Mouse (Mus musculus) gastrocnemius, postnatal 25 days (tissue): Measurements from ENCODE around the gene Akap13. TPM values are rescaled to one million over a fixed set of nuclear protein-coding genes. Genes with fewer than 3 reads are reported as not detected.
"Not testable (repeated sequence)": the region's sequence is repeated elsewhere in the genome, so short reads cannot be mapped to it uniquely, and the experiment has no call there.

Source experiments
- DNase-seq: peaks from one replicate; pipeline ENCODE4 v3.0.0; 2022
- total RNA-seq, 2 experiments: library from RNA; stranded (reverse); gene quantifications; 1 replicate in 1 of 2; 2 replicates in 1 of 2; pipeline ENCODE4 v1.2.3; 2021

The Akap13 gene
- total RNA-seq, 2 experiments from 2014 or later, result 51.5 to 63.2 TPM

- no peak for DNase-seq
These were observed 270.6 kb downstream of the Akap13 start for GRCm38 (mm10) chr7:75725899-75726298.

- DNase-seq, result no peak
These were observed 271.5 kb downstream of the Akap13 start for GRCm38 (mm10) chr7:75726867-75727266.

GRCm38 (mm10) chr7:75729652-75730051 is 274.3 kb downstream of the Akap13 start:
- no peak for DNase-seq

- no peak for DNase-seq
These were observed 274.9 kb downstream of the Akap13 start for GRCm38 (mm10) chr7:75730216-75730615.

GRCm38 (mm10) chr7:75731951-75732350 is 276.6 kb downstream of the Akap13 start:
- DNase-seq, result no peak

- no peak for DNase-seq
These were observed 277.8 kb downstream of the Akap13 start for GRCm38 (mm10) chr7:75733166-75733565.

- DNase-seq, result peak; percentile 42
These were observed 283.9 kb downstream of the Akap13 start for GRCm38 (mm10) chr7:75739075-75739725.

- no peak for DNase-seq
These were observed 289.2 kb downstream of the Akap13 start for GRCm38 (mm10) chr7:75744528-75744927.

GRCm38 (mm10) chr7:75744978-75745638 is 289.8 kb downstream of the Akap13 start:
- no peak for DNase-seq

- DNase-seq, result not testable (repeated sequence)
These were observed 290.6 kb downstream of the Akap13 start for GRCm38 (mm10) chr7:75745969-75746368.

- no peak for DNase-seq
These were observed 295.2 kb downstream of the Akap13 start for GRCm38 (mm10) chr7:75750581-75750980.

GRCm38 (mm10) chr7:75751161-75751803 is 295.9 kb downstream of the Akap13 start:
- DNase-seq, result no peak

- DNase-seq, result no peak
These were observed 297.3 kb downstream of the Akap13 start for GRCm38 (mm10) chr7:75752442-75753191.

- DNase-seq, result no peak
These were observed 298.0 kb downstream of the Akap13 start for GRCm38 (mm10) chr7:75753192-75753783.

- DNase-seq, result no peak
These were observed 299.5 kb downstream of the Akap13 start for GRCm38 (mm10) chr7:75754587-75755499.

- DNase-seq, result no peak
These were observed 300.6 kb downstream of the Akap13 start for GRCm38 (mm10) chr7:75755861-75756449.

GRCm38 (mm10) chr7:75759992-75760514 is 304.7 kb downstream of the Akap13 start:
- no peak for DNase-seq

- DNase-seq, result not testable (repeated sequence)
These were observed 305.5 kb downstream of the Akap13 start for GRCm38 (mm10) chr7:75760661-75761319.

GRCm38 (mm10) chr7:75762225-75762624 is 306.9 kb downstream of the Akap13 start:
- not testable (repeated sequence) for DNase-seq
